Mouse (Mus musculus) lung, embryonic 14.5 days (tissue): ENCODE results near the gene Bmi1. TPM values are rescaled to one million over a fixed set of nuclear protein-coding genes. Genes with fewer than 3 reads are reported as not detected.

Source experiments
- ATAC-seq: fragments of 200-750 bp; cut with Nextera tagmentation; 2 replicates; pipeline ENCODE4 v1.8.0; 2017; ENCODE audit warnings: mild to moderate bottlenecking, moderate TSS enrichment, moderate library complexity; ENCODE audit not compliant: insufficient read depth
- DNase-seq: peaks from one replicate; pipeline ENCODE4 v3.0.0-alpha.2; 2015
- H3K27ac ChIP-seq: fragments of 300-500 bp; sonication (generic); 2 replicates; pipeline ENCODE4 v1.5.1; 2014; ENCODE audit warnings: low read depth, mild to moderate bottlenecking, moderate library complexity
- H3K27me3 ChIP-seq: fragments of 300-500 bp; sonication (generic); 2 replicates; pipeline ENCODE4 v1.6.1; 2014; ENCODE audit warnings: low read length, control low read depth; ENCODE audit not compliant: insufficient read depth
- H3K36me3 ChIP-seq: fragments of 300-500 bp; sonication (generic); 2 replicates; pipeline ENCODE4 v1.6.1; 2014; ENCODE audit warnings: control low read depth; ENCODE audit not compliant: insufficient read depth
- H3K4me1 ChIP-seq: fragments of 300-500 bp; sonication (generic); 2 replicates; pipeline ENCODE4 v1.6.1; 2014; ENCODE audit warnings: antibody characterized with exemption, control low read depth; ENCODE audit not compliant: insufficient read depth
- H3K4me2 ChIP-seq: fragments of 300-500 bp; sonication (generic); 2 replicates; pipeline ENCODE4 v1.6.1; 2014; ENCODE audit warnings: mild to moderate bottlenecking
- H3K4me3 ChIP-seq: fragments of 300-500 bp; sonication (generic); 2 replicates; pipeline ENCODE4 v1.5.1; 2014; ENCODE audit warnings: low read depth, low read length
- H3K9ac ChIP-seq: fragments of 300-500 bp; sonication (generic); 2 replicates; pipeline ENCODE4 v1.6.1; 2014
- H3K9me3 ChIP-seq: fragments of 300-500 bp; sonication (generic); 2 replicates; pipeline ENCODE4 v1.6.1; 2016; ENCODE audit warnings: low read depth, low read length, control low read depth
- CTCF ChIP-seq: IDR thresholded peaks from 2 replicates; pipeline ENCODE4 v1.5.1; 2016; ENCODE audit warnings: antibody characterized with exemption, low read depth
- WGBS: fragments of 180-500 bp; shearing (Covaris S2); extraction: QIAGEN DNeasy Blood & Tissue Kit; methylation state at CpG from one replicate; pipeline ENCODE4 v1.1.7; 2014; 5-methylcytosine and 5-hydroxymethylcytosine counted together
- polyA plus RNA-seq: library from polyadenylated mRNA; unstranded; fragments of >200 nt; fragmentation: Nextera tagmentation; extraction: Ambion mirVana; gene quantifications from 2 replicates; pipeline ENCODE4 v1.2.1, GENCODE M21; 2014

Gene Bmi1
- polyA plus RNA-seq, 1 experiment from 2014 or later = 33.8 TPM

DNA sequence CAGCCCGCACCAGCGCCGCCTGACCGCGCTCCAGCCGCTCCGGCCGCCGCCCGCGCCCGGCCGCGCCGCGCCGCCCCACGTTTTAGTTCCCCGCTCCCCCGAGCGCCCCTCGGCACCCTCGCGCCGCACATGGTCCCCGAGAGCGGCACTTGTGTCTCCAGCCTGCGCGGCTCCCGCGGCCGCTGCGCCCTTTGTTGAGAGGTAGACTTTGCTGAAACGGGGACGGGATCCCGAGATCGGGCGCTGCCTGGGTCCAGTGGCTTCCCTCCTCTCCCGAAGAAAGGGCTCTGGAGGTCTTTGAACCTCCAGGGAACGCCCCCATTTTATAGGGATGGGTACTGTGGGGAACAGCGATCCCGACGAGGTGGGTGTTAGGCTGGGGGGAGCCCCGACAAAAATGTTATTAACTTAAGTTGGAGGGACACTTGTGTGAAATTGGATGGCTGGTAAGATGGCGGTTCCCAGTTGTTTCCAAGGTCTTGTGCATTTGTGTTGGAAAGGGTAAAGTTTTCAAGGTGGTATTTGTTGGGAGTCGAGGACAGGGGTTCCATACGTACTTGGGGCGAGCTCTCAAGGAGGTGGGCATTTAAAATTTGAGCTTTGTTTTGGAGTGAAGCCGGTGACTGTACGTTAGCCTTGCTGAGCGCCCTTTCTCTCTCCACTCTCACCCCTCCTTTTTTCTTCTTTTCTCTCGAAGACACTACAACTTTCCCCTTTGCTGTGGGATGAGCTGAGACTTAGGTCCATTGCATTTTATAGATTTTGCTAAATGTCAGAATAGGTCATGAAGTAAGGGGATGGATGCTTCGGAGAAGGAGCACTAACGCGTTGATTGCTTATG lies 1.0 kb downstream of the Bmi1 start:
- WGBS = under 1% methylated on average over 49 of the region's 55 CpGs
- peak; percentile 68 for DNase-seq
- Histone ChIP-seq H3K27me3 (peaks cover 20% of the 10 kb centered on the region), H3K27ac (no peak overlapping the region), H3K4me1 (no peaks in the 10 kb centered on the region), H3K4me3 (peak overlapping the region; percentile 81), H3K9ac (peak overlapping the region; percentile 92), H3K9me3 (no peaks in the 10 kb centered on the region), H3K4me2 (peak overlapping the region; percentile 84), H3K36me3 (peaks cover 12% of the 10 kb centered on the region; the same call in 1 of the 2 replicates)
- ATAC-seq = peak; percentile 1; the same call in 1 of the 2 replicates
- TF ChIP-seq CTCF = no peak

DNA sequence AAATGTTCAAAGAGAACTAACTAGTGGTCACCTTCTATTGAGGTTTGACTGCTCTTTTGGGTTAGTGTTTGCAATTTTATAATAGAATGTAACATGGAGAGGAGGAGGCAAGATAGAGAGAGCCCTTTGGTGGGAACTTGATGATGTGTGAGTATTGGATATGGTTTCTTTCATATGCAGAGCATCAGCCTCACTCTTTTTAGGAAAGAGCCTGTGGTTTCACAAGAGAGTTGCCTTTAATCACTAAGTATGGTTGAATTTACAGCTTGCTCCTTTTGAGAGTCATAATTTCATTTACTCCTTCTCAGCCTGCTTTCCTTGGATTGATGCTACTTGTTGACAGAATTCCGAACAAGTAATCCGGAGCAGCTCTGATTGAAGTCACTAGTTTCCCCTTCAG lies 2.9 kb downstream of the Bmi1 start:
- no peaks in the 10 kb centered on the region for H3K4me1 ChIP-seq
- WGBS = 51% methylated on average over 2 of the region's 2 CpGs
- H3K9me3 ChIP-seq = no peaks in the 10 kb centered on the region
- no peak overlapping the region for H3K27ac ChIP-seq
- no peak overlapping the region for H3K4me3 ChIP-seq
- no peak overlapping the region for H3K4me2 ChIP-seq
- H3K9ac ChIP-seq = no peak overlapping the region
- ATAC-seq (no peak), DNase-seq (no peak)
- no peak for TF ChIP-seq CTCF
- peaks cover 20% of the 10 kb centered on the region for H3K27me3 ChIP-seq
- H3K36me3 ChIP-seq = peaks cover 23% of the 10 kb centered on the region

DNA sequence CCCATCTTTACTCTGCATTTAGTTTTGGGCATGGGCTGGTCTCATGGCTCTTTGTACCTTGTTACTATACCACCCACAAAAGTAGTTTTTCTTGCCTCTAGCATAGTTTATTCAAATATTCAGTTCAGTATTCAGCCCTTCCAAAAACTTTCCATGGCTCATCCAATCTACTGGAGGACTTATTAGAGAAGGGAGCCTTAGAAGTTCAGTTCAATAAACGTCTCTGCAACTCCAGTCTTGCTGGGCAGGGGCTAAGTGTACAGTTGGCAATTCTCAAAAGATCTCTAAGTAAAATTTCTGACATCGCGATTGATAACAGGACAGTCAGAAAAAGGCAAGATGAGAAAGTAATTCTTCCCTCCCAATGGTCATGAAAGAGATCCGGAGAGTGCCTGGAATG lies 3.7 kb downstream of the Bmi1 start:
- TF ChIP-seq CTCF = no peak
- DNase-seq (peak; percentile 23), ATAC-seq (no peak)
- under 1% methylated on average over 4 of the region's 4 CpGs for WGBS
- Histone ChIP-seq H3K36me3 (peaks cover 19% of the 10 kb centered on the region), H3K9ac (no peak overlapping the region), H3K27me3 (peaks cover 20% of the 10 kb centered on the region), H3K4me3 (peak overlapping the region; percentile 37), H3K27ac (no peak overlapping the region), H3K9me3 (no peaks in the 10 kb centered on the region), H3K4me1 (no peaks in the 10 kb centered on the region), H3K4me2 (peak overlapping the region; percentile 72)

DNA sequence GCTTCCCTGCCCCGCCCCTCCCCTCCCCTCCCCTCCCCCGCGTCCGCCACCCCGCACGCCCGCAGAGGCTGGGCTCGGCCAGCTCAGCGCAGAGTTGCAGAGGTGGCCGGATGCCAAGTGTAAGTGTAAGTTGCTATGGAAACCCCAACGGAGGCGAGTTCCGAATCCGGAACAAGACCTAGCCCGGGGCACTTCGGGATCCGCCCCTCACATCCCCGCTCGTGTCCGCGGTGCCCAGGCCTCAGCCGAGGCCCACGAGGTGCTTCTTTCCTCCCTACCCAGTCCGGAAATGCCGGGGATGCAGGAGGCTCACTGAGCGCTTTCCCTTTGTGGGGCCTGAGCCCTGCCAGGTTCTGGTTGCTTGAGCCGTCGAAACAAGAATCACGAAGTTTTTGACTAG lies 4.1 kb downstream of the Bmi1 start:
- no peak for TF ChIP-seq CTCF
- Histone ChIP-seq H3K4me3 (peak overlapping the region; percentile 37), H3K4me2 (peak overlapping the region; percentile 72), H3K36me3 (peaks cover 19% of the 10 kb centered on the region), H3K27me3 (peaks cover 20% of the 10 kb centered on the region), H3K9me3 (no peaks in the 10 kb centered on the region), H3K27ac (no peak overlapping the region), H3K9ac (no peak overlapping the region), H3K4me1 (no peaks in the 10 kb centered on the region)
- ATAC-seq = peak; percentile 25; the same call in 1 of the 2 replicates
- peak; percentile 87 for DNase-seq
- WGBS = 1% methylated on average over 23 of the region's 29 CpGs

DNA sequence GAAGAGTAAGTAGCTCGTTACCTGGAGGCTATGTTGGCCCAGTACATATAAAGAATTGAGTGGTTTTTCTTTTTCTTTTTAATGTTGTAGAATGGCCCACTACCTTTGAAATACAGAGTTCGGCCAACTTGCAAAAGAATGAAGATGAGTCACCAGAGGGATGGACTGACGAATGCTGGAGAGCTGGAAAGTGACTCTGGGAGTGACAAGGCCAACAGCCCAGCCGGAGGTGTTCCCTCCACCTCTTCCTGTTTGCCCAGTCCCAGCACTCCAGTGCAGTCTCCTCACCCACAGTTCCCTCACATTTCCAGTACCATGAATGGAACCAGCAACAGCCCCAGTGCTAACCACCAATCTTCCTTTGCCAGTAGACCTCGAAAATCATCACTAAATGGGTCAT lies 7.2 kb downstream of the Bmi1 start:
- Histone ChIP-seq H3K9ac (no peak overlapping the region), H3K4me3 (no peak overlapping the region), H3K9me3 (no peaks in the 10 kb centered on the region; the same call in 1 of the 2 replicates), H3K27me3 (peaks cover 43% of the 10 kb centered on the region), H3K4me1 (no peaks in the 10 kb centered on the region), H3K36me3 (peaks cover 19% of the 10 kb centered on the region), H3K4me2 (no peak overlapping the region), H3K27ac (no peak overlapping the region)
- DNase-seq (no peak), ATAC-seq (no peak)
- WGBS = 74% methylated on average over 5 of the region's 5 CpGs
- no peak for TF ChIP-seq CTCF

DNA sequence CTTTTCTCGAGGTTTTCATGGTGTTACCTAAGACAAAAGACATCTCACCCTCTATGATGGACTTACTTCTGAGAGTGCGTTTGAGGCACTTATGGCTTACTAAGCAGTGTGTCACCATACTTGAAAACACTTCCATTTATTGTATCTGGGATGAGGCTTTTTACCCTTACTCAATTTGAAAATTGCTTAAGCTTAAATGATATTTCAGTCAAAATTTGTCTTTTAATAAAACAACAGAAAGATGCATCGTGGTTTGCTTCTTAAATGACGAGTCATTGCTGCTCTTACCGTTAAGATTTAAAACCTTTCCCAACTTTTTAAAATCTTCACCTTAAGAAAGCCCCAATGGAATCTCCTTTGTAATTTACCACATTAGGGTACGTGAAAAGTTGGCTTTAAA lies 9.6 kb downstream of the Bmi1 start:
- no peaks in the 10 kb centered on the region; the same call in 1 of the 2 replicates for H3K4me1 ChIP-seq
- H3K4me3 ChIP-seq = no peak overlapping the region
- no peaks in the 10 kb centered on the region; the same call in 1 of the 2 replicates for H3K9me3 ChIP-seq
- DNase-seq (no peak), ATAC-seq (no peak)
- no peak overlapping the region for H3K9ac ChIP-seq
- WGBS = 57% methylated on average over 6 of the region's 6 CpGs
- H3K27me3 ChIP-seq = peaks cover 54% of the 10 kb centered on the region
- H3K27ac ChIP-seq = no peak overlapping the region
- peaks cover 19% of the 10 kb centered on the region for H3K36me3 ChIP-seq
- TF ChIP-seq CTCF = no peak
- no peak overlapping the region for H3K4me2 ChIP-seq

DNA sequence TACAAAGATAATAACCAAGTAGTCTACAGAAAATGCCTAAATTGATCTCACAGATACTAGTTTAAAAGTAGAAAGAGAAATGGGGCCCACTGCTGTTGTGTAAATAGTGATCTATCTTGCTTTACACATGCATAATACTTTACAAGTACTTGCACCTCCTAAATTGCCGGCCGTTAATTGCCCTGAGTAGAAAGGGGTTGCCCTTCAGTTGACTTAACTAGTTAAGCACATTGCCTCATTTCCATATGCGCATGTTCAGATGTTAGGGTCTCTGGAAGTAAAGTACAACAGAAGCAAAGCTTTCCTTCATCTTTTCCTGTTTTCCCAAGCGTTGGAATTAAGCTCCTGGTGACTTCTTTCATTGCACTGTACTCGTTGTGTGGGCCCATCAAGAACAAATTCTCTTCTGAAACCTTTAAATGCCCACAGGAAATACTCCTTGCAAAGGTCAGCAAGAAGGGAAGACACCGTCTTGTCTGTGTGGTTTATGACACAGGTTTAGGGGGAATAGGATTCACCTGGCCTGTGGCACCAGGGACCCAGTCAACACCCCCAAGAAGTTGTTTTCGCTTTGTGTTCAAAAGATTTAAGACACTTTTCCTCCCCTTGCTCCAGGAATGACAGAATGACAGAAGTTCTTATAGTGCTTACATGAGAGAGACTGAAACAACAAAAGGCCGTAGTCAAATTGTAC lies 10.2 kb downstream of the Bmi1 start:
- H3K27me3 ChIP-seq = peaks cover 60% of the 10 kb centered on the region

More for the DNA sequence above, 10.2 kb downstream of the Bmi1 start:
- Histone ChIP-seq H3K9ac (no peak overlapping the region), H3K4me1 (no peaks in the 10 kb centered on the region; the same call in 1 of the 2 replicates), H3K27ac (no peak overlapping the region), H3K9me3 (no peaks in the 10 kb centered on the region; the same call in 1 of the 2 replicates), H3K36me3 (peaks cover 18% of the 10 kb centered on the region), H3K4me3 (no peak overlapping the region), H3K4me2 (no peak overlapping the region)
- no peak for ATAC-seq
- no peak for TF ChIP-seq CTCF
- no peak for DNase-seq
- 42% methylated on average over 8 of the region's 8 CpGs for WGBS
